Mouse (Mus musculus) stomach, embryonic 14.5 days (tissue): ENCODE results near the gene Rcan1. TPM values are rescaled to one million over a fixed set of nuclear protein-coding genes. Genes with fewer than 3 reads are reported as not detected.

ENCODE experiments used
- ATAC-seq: fragments of 200-750 bp; cut with Nextera tagmentation; 2 replicates; pipeline ENCODE4 v1.8.0; 2017; ENCODE audit warnings: low read depth, moderate TSS enrichment; ENCODE audit not compliant: insufficient number of reproducible peaks, insufficient read depth, low FRiP score
- H3K27ac ChIP-seq: fragments of 300-500 bp; sonication (generic); 2 replicates; pipeline ENCODE4 v1.5.1; 2014; ENCODE audit warnings: mild to moderate bottlenecking, low read length, moderate library complexity, mixed read lengths
- H3K27me3 ChIP-seq: fragments of 300-500 bp; sonication (generic); 2 replicates; pipeline ENCODE4 v1.6.1; 2014; ENCODE audit warnings: low read length, control low read depth, mixed read lengths; ENCODE audit not compliant: control insufficient read depth, insufficient read depth
- H3K36me3 ChIP-seq: fragments of 300-500 bp; sonication (generic); 2 replicates; pipeline ENCODE4 v1.6.1; 2014; ENCODE audit warnings: mild to moderate bottlenecking, control low read depth, low read length, moderate library complexity, mixed read lengths; ENCODE audit not compliant: control insufficient read depth, insufficient read depth
- H3K4me1 ChIP-seq: fragments of 300-500 bp; sonication (generic); 2 replicates; pipeline ENCODE4 v1.6.1; 2014; ENCODE audit warnings: low read length, control low read depth, mixed read lengths; ENCODE audit not compliant: control insufficient read depth, insufficient read depth
- H3K4me2 ChIP-seq: fragments of 300-500 bp; sonication (generic); replicated peaks from 2 replicates; pipeline ENCODE4 v1.6.1; 2014; ENCODE audit warnings: low read depth, low read length, control low read depth
- H3K4me3 ChIP-seq: fragments of 300-500 bp; sonication (generic); 2 replicates; pipeline ENCODE4 v1.5.1; 2014; ENCODE audit warnings: low read depth, low read length, control low read depth
- H3K9ac ChIP-seq: fragments of 300-500 bp; sonication (generic); replicated peaks from 2 replicates; pipeline ENCODE4 v1.6.1; 2014; ENCODE audit warnings: low read depth, mild to moderate bottlenecking, control low read depth, low read length, moderate library complexity, mixed read lengths
- H3K9me3 ChIP-seq: fragments of 300-500 bp; sonication (generic); 2 replicates; pipeline ENCODE4 v1.6.1; 2016; ENCODE audit warnings: low read depth, low read length, control low read depth; ENCODE audit not compliant: control insufficient read depth
- WGBS: fragments of 180-500 bp; shearing (Covaris S2); extraction: QIAGEN DNeasy Blood & Tissue Kit; methylation state at CpG from one replicate; pipeline ENCODE4 v1.1.7; 2014; 5-methylcytosine and 5-hydroxymethylcytosine counted together
- polyA plus RNA-seq: library from polyadenylated mRNA; unstranded; fragments of >200 nt; fragmentation: Nextera tagmentation; extraction: Ambion mirVana; gene quantifications from 2 replicates; pipeline ENCODE4 v1.2.1, GENCODE M21; 2014

Gene Rcan1
- polyA plus RNA-seq, 1 experiment from 2014 or later, result 21.2 TPM

DNA sequence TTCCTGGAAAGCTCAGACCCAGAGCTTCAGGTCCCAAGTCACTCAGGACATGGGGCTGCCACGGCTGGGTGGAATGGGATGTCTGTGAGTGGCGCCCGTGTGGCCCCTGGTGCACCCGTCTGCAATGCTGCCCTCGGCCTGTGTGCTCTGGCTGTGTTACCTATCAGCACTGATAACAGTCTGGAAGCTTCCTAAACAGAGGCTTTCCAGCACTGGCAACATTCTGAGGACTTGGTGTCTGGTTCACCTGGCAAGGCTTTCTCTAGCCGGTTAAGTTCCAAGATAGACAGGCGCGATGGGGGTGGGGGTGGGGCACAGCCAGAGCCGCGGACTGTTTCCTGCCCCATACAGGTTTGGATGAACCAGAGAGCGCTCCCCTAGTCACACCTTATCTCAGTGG lies 114.7 kb downstream of the Rcan1 start:
- H3K36me3 ChIP-seq, result no peaks in the 10 kb centered on the region
- H3K27ac ChIP-seq, result no peak overlapping the region
- no peaks in the 10 kb centered on the region for H3K27me3 ChIP-seq
- no peaks in the 10 kb centered on the region for H3K9me3 ChIP-seq
- H3K4me2 ChIP-seq, result no peak overlapping the region
- 67% methylated on average over 11 of the region's 11 CpGs for WGBS
- no peak for ATAC-seq
- H3K4me3 ChIP-seq, result no peak overlapping the region
- H3K4me1 ChIP-seq, result no peaks in the 10 kb centered on the region; the same call in 1 of the 2 replicates
- no peak overlapping the region for H3K9ac ChIP-seq

DNA sequence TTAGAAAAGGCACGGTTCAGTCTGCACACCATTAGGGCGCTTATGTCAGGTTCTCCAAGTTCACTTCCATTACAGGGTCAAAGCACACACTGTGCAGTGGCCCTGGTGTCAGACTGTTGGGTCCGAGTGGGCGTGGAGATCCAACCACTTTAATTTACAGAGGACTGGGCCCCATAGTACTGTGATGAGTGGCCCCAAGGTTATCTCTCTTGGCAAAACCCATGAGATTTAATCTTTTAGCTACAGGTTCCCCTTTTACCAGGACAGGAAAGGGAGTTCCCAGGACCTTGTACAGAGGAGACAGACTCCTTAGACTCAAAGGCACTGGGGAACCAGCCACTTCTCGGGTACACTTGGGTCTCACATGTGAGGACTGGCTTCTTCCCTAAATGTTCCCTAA lies 115.3 kb downstream of the Rcan1 start:
- no peaks in the 10 kb centered on the region for H3K9me3 ChIP-seq
- H3K9ac ChIP-seq, result no peak overlapping the region
- H3K27me3 ChIP-seq, result no peaks in the 10 kb centered on the region
- H3K4me2 ChIP-seq, result no peak overlapping the region
- H3K4me3 ChIP-seq, result no peak overlapping the region
- H3K27ac ChIP-seq, result no peak overlapping the region
- no peaks in the 10 kb centered on the region; the same call in 1 of the 2 replicates for H3K4me1 ChIP-seq
- no peaks in the 10 kb centered on the region for H3K36me3 ChIP-seq
- no peak for ATAC-seq
- 68% methylated on average over 5 of the region's 5 CpGs for whole genome bisulfite sequencing

DNA sequence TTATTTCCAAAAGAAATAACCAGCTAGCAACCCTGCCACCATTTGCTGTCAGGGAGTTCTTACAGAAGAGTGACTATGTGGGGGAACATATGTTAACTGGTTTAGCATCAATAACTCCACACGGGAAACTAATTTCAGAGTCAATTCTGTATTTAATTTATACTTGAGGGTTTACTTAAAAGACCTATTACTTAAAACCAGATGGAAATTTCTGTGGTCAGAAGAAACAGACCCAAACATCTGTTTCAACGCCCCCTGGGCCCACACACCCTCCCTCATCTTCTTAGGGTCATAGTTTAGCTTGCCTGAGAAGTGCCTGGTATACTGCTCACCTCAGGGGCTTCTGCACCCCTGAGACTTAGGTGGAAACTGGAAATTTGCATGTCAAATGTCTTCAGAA lies 116.8 kb downstream of the Rcan1 start:
- no peak for ATAC-seq
- H3K36me3 ChIP-seq, result no peaks in the 10 kb centered on the region
- no peak overlapping the region for H3K9ac ChIP-seq
- no peaks in the 10 kb centered on the region for H3K9me3 ChIP-seq
- 57% methylated on average over 2 of the region's 2 CpGs for WGBS
- H3K4me3 ChIP-seq, result no peak overlapping the region
- H3K27ac ChIP-seq, result no peak overlapping the region
- H3K27me3 ChIP-seq, result no peaks in the 10 kb centered on the region
- no peak overlapping the region for H3K4me2 ChIP-seq
- H3K4me1 ChIP-seq, result no peaks in the 10 kb centered on the region; the same call in 1 of the 2 replicates

DNA sequence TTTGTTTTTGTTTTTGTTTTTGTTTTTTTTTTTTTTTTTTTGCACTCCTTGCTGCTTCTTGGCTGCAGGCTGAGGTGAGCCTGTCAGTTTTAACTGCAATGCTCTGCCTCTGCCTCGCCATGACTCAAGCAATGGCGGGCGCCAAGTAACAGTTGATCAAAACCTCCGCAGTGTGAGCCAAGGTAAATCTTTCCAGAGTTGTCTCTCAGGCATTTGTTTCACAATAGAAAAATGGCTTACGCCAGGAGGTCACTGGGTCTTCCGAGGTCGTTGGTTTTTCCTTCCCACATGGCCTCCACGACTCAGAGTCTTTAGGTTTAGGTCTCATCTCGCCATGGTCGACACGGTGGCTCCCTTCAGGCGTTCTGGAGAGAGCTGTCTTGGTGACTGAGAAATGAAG lies 117.4 kb downstream of the Rcan1 start:
- Histone ChIP-seq H3K9ac (no peak overlapping the region), H3K27me3 (no peaks in the 10 kb centered on the region), H3K27ac (no peak overlapping the region), H3K4me2 (no peak overlapping the region), H3K36me3 (no peaks in the 10 kb centered on the region), H3K9me3 (no peaks in the 10 kb centered on the region), H3K4me1 (no peaks in the 10 kb centered on the region), H3K4me3 (no peak overlapping the region)
- no peak for ATAC-seq
- WGBS, result 86% methylated on average over 12 of the region's 12 CpGs

DNA sequence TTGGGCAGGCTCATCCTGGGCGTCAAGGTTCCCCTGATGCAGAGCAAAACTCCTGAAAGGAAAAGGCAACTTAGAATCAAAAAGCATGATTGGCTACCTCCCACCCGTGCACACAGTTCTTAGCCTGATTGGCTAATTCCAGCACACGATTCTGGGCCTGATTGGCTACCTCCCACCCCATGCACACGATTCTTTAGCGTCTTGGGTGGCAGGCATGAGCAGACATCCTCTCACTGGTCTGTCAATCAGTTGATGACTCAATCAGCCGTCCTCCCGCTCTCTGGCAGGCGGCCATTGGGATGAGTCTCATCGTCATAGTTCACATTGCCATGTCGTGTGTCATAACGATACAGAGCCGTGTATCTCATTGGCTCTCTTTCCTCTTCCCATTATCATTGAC lies 121.7 kb downstream of the Rcan1 start:
- no peaks in the 10 kb centered on the region for H3K27me3 ChIP-seq
- H3K4me1 ChIP-seq, result no peaks in the 10 kb centered on the region
- no peak for ATAC-seq
- H3K9me3 ChIP-seq, result no peaks in the 10 kb centered on the region
- H3K27ac ChIP-seq, result no peak overlapping the region
- no peak overlapping the region for H3K4me2 ChIP-seq
- WGBS, result 80% methylated on average over 12 of the region's 12 CpGs
- H3K4me3 ChIP-seq, result no peak overlapping the region
- H3K36me3 ChIP-seq, result no peaks in the 10 kb centered on the region
- H3K9ac ChIP-seq, result no peak overlapping the region

DNA sequence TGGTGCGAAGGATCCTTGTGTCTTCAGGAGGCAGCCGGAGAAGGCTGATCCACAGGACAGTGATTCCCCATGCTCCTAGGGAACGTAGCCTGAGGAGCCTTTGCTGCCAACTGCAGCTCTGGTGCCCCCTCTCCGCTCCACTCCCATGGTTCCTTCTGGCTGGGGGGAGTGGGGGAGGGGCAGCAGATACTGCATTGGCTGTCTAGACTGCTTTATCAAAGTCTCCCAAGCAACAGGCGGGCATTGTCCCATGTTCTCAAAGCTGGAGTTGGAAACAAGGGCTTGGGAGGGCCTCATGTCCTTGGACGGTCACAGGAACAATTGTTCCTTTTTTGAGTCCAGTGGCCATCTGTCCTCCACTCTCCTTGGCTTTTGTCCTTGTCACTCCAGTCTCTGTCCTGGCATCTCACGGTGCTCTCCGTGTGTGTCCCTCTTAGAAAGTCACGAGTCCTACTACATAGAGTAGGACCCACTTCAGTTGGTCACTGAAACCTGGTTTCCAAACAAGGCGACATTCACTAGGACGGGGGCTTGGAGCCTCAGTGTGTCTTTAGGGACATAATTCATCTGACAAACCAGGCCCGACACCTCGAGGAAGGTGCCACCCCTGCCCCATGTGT lies 124.3 kb downstream of the Rcan1 start:
- Histone ChIP-seq H3K4me2 (no peak overlapping the region), H3K9ac (no peak overlapping the region), H3K9me3 (no peaks in the 10 kb centered on the region), H3K4me3 (no peak overlapping the region), H3K4me1 (no peaks in the 10 kb centered on the region), H3K36me3 (no peaks in the 10 kb centered on the region), H3K27me3 (no peaks in the 10 kb centered on the region), H3K27ac (no peak overlapping the region)
- ATAC-seq, result no peak
- 70% methylated on average over 13 of the region's 13 CpGs for WGBS

DNA sequence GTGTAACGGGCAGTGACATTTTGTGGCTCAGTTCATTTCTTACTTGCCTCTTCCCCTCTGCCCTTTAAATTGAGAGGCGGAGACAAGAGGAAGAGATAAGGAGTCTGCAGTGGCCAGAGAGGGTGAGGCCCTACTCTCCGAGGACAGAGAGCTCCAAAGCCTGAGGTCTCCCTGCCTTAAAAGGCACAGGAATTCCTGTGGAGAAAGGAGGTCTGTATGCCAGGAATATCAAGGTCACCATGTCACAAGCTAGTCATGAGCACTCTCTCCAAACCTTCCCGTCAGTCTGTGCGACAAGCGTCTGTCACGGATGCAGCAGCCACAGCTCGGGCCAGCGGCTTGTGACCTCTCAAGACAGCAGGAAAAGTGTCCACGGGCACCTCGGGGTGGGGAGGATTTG lies 125.5 kb downstream of the Rcan1 start:
- H3K4me1 ChIP-seq, result 0 out of 2 replicates have a peak, but pooled peaks cover 4% of the 10 kb centered on the region
- 42% methylated on average over 11 of the region's 11 CpGs for WGBS
- H3K4me3 ChIP-seq, result no peak overlapping the region
- H3K4me2 ChIP-seq, result no peak overlapping the region
- no peaks in the 10 kb centered on the region for H3K9me3 ChIP-seq
- H3K27me3 ChIP-seq, result no peaks in the 10 kb centered on the region
- no peak overlapping the region for H3K9ac ChIP-seq
- no peaks in the 10 kb centered on the region for H3K36me3 ChIP-seq
- no peak for ATAC-seq
- no peak overlapping the region for H3K27ac ChIP-seq

Other genes with a start within 250 kb of the Rcan1 start
- gene Kcne2, start 178.5 kb downstream of the Rcan1 start, polyA plus RNA-seq, result 1.8 and 2.2 TPM in 2 replicates
- 143 and 151 TPM in 2 replicates for gene Smim11, start 169.6 kb downstream of the Rcan1 start, polyA plus RNA-seq
- gene Fam243, start 149.4 kb downstream of the Rcan1 start, polyA plus RNA-seq, result 0.08 TPM in 1 of 2 replicates, not detected in the other
- gene Kcne1, start 111.4 kb downstream of the Rcan1 start, polyA plus RNA-seq, result 0.07 and 0.77 TPM in 2 replicates
- 9.2 and 13.0 TPM in 2 replicates for gene Clic6, start 14.9 kb upstream of the Rcan1 start, polyA plus RNA-seq